Mouse (Mus musculus): Measurements from ENCODE around the gene Vegfa.

Vegfa gene

GRCm38 (mm10) chr17:46032257-46032991, at the start of gene Vegfa:
TSS of gene Vegfa (minus strand) at chr17:46032369.
- peak; percentile 83 for DNase-seq

DNA sequence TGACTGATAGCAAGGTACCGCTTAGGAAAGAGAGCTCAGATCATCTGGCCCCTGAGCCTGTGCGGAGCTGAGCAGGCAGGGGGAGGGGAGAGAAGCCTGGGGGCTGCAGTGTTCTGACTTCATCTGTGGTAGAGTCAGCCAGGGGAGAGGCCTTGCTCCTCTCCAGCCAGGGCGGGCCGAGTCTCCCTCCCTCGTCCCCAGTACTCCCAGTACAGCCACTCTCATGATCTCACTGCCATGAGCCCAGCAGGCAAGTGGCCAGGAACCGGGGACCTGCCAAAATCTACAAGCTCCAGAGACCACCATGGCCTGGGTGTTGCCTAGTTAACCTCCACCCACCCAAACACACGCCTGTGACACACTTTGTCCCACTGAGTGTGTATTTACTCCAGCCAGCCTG, 49.5 kb upstream of the Vegfa start:
- DNase-seq, result no peak

DNA sequence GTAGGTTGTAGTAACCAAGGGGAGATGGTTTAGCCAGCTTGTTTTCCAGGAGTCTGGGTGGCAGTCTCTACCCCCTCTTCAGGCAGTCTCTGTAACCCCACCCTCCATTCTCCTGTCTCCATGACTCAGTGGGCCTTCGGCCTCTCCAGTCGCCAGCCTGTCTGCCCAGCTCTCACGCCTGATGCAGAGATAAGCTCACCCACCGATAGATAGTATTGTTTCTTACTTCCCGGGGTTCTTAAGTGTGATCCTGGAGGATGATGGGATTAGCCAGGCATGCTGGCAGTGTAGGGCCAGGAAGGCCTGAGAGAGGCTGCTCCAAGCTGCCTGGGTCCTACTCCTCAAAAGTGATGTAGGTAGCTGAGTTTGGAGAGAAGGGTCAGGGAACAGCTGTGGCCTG, 48.9 kb upstream of the Vegfa start:
- no peak for DNase-seq

GRCm38 (mm10) chr17:46080388-46080787, 48.2 kb upstream of the Vegfa start:
- DNase-seq, result no peak

GRCm38 (mm10) chr17:46079037-46079436, 46.9 kb upstream of the Vegfa start:
- no peak for DNase-seq

DNA sequence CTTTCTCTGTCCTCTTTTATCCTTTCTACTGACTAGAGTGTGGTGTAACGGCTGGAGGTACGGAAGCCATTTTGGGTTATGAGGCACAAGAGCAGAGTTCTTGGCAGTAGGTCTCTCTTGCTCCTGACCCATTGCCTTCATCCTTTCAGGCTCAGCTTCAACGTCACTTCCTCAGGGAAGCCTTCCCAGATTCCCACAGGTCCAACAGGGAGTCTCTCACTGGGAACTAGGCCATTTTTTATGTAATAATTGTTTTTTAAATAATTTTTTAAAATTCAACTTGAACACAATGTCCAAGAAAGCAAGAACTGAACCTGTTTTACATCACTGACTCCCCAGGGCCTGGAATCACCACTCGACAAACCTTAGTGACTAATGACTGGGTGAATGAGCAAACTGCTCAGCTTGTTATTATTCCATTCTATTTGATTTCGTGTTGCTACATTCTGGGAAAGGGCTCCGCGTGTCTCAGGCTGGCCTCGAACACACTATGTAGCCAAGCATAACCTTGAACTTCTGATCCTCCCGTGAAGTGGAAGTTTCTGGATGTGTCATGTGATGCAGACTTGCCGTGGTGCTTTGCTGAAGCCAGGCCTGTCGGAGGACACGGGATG, 45.9 kb upstream of the Vegfa start:
- DNase-seq, result no peak

DNA sequence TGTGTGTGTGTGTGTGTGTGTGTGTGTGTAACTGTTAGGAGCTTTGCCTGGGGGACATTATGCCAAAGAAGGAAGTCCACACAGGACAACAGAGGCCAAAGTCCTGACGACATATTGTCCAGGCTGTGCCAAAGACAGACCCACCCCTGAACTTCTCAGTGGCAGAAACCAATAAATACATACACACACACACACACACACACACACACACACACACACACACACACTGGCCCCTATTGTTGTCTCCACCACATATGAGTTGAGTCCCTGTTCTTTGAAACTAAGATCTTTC, 44.0 kb upstream of the Vegfa start:
- DNase-seq, result no peak

- DNase-seq, result no peak
These were observed 43.5 kb upstream of the Vegfa start for GRCm38 (mm10) chr17:46075551-46076259.

- DNase-seq, result no peak
These were observed 42.9 kb upstream of the Vegfa start for GRCm38 (mm10) chr17:46075116-46075485.

DNA sequence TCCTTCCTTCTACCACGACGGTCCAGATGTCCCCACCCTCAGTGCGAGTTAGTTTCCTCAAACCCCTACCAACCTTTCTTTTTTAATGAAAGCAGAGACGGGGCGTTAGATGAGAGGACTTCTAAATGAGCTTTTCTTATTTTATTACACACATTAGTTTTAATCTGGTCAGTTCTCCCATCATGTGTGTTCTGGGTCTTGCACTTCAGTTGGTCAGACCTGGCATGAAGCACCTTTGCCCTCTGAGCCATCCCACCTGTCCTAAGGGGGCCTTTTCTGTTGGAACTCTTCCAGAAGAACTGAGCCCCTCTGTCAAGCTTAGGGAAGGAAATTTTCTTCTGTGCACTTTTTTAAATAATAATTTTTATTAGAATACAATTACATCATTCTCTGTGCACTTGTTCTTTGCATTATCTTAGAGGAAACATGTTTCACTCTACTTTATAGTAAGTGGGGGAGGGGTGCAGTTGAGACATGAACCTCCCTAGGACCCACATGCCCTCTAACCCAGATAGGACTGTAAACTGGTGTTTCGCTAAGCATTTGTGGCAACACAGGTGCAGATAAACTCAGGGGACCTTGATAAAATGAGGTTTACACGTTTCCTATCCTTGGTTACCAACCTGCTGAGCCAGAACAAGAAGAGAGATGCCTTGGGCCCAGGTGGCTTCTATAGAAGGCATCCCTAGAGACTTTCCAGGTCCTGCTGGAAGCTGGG, 42.4 kb upstream of the Vegfa start:
- DNase-seq, result no peak

- peak; percentile 69 for DNase-seq
These were observed 41.6 kb upstream of the Vegfa start for GRCm38 (mm10) chr17:46073730-46074301.

DNA sequence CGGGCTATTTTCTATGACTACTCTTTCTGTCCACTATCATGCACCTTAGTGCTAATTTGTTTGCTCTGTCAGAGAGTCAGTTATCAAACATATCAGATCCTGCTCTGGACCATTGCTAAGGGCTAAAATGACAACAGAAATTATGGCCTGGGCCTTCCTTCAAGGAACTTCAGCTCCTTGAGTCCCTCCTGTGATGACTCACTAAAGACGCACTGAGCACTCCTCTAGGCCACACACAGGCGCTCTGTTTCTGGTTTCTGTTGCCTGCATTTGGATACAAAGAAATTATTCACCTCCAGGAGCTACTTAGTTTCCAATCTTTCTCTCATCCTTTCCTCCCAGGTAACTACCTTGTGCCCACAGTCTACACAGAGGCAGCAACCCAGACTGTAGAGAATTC, 39.4 kb upstream of the Vegfa start:
- no peak for DNase-seq

DNA sequence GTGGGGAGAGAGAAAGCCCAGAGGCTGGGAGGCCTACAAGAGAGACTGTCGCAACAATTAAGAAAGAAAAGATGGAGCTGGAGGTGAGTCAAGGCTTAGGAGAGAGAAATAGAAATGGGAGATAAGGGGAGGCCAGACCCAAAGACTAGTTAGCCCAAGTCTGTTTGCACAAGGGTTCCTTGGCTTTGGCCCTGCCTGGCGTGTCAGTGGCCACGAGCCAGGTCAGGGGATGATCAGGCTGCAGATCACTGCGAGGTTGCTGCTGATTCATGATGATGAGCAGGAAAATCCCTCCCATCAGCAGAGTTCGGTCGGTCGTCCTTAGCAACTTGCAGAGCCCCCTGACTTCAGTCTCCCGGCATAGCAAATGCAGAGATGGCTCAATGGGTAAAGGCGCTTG, 37.9 kb upstream of the Vegfa start:
- DNase-seq, result no peak

DNA sequence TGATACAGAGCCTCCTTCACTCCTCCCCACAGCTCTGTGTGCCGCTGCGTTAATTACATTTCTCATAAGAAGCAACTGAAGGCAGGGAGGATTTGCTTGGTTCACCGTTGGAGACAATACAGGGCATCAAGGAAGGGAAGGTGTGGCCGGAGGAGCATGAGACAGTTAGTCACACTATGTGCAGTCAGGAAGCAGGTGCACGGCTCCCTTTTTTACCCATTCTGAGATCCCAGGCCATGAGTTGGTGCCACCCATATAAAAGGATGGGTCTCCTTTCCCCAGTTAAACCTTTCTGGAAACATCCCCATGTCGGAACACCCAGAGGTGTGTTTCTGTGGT, 31.8 kb upstream of the Vegfa start:
- DNase-seq, result no peak

GRCm38 (mm10) chr17:46063283-46063973, 31.3 kb upstream of the Vegfa start:
- no peak for DNase-seq

GRCm38 (mm10) chr17:46060253-46060652, 28.1 kb upstream of the Vegfa start:
- no peak for DNase-seq

DNA sequence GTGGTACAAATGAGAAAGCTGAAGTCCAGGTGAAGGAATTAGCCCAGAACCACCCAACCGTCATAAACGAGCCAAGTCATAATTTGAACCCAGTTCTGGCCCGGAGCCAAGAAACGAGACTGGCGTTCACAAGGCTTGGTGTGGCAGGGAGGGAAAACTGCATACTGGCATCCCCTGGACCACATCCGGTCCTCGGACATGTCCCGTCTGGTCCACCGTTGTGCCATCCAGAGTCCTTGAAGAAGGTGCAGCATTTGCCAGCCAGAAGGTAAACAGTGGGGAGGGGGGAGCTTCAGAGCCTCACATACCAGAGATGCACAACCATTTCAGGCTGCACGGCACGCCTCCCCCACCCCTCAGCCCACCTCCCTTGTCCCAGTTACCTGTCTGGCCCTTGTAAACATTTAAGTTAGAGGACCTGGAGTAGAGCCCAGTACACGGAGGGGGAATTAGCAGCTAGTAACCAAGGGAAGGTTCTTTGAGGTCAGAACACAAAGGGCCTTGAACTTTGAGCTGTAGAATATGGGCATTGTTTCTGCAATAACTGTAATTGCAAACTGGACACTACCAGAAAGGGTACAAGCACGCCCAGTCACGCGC, 27.2 kb upstream of the Vegfa start:
- no peak for DNase-seq

- no peak for DNase-seq
These were observed 24.1 kb upstream of the Vegfa start for GRCm38 (mm10) chr17:46056288-46056687.

GRCm38 (mm10) chr17:46055736-46056135, 23.6 kb upstream of the Vegfa start:
- no peak for DNase-seq

GRCm38 (mm10) chr17:46053291-46053842, 21.2 kb upstream of the Vegfa start:
- DNase-seq, result no peak

GRCm38 (mm10) chr17:46052146-46052545, 20.0 kb upstream of the Vegfa start:
- DNase-seq, result no peak

DNA sequence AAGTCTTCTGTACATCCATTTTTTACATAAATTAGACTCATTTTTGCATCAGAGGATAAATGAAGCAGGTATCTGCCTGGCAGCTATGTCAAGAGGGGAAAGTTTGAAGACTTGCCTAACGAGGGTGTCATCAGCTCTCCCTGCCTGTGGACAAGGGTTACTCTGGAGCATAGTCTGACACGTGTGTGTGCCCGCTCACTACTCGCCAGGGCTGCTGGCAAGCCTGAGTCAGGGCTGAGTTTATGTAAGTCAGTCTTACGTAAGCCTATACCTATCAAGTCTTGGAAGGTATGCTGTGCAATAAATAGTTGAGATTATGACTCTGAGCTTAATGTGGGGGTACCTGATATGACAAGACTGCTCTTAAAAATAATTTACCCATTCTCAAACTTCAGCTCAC, 19.2 kb upstream of the Vegfa start:
- DNase-seq, result no peak
